In genomic region chr9:107635279-107636028, GRCm38 (mm10) we compare ENCODE assay signal across 7 mouse cellular contexts. TPM values are rescaled to one million over a fixed set of nuclear protein-coding genes. Genes with fewer than 3 reads are reported as not detected.
DNase-seq lines count a peak whose midpoint lies in the region; ATAC-seq lines count a peak whose summit lies in the region.

Gnai2 (minus strand) TSS chr9:107635367.

- peak; percentile 98 for DNase-seq in adrenal gland, postnatal 10 days
- peak; percentile 98 for DNase-seq in embryonic facial prominence, embryonic 11.5 days (ENCODE audit: low spot score)
- DNase-seq in kidney, adult 11 months, result peak; percentile 98
- peak; percentile 92 for DNase-seq in limb, embryonic 10.5 days (ENCODE audit: low spot score)
- peak; percentile 96 to 97 for DNase-seq in spleen, adult 18-20 months

- no peaks in the 10 kb centered on the region for H3K27me3 ChIP-seq in embryonic facial prominence, embryonic 11.5 days (ENCODE audit: control insufficient read depth, insufficient read depth, low read length)
- H3K27me3 ChIP-seq in limb, embryonic 10.5 days (ENCODE audit: low read depth, poor library complexity, severe bottlenecking), result no peaks in the 10 kb centered on the region
- no peaks in the 10 kb centered on the region for H3K27me3 ChIP-seq in midbrain, embryonic 13.5 days

- no peaks in the 10 kb centered on the region for H3K36me3 ChIP-seq in embryonic facial prominence, embryonic 11.5 days (replicated peaks; ENCODE audit: control insufficient read depth, insufficient read depth, low read depth, low read length)
- H3K36me3 ChIP-seq in limb, embryonic 10.5 days, result peaks cover 23% of the 10 kb centered on the region
- H3K36me3 ChIP-seq in midbrain, embryonic 13.5 days, result no peaks in the 10 kb centered on the region

- H3K4me3 ChIP-seq in embryonic facial prominence, embryonic 11.5 days (ENCODE audit: low read depth, low read length), result peak within 1 kb of the TSS; percentile 89
- H3K4me3 ChIP-seq in limb, embryonic 10.5 days, result peak within 1 kb of the TSS; percentile 95
- peak within 1 kb of the TSS; percentile 87 for H3K4me3 ChIP-seq in midbrain, embryonic 13.5 days (replicated peaks)

- WGBS in embryonic facial prominence, embryonic 11.5 days, result 3% methylated on average over 36 of the region's 38 CpGs
- 2% methylated on average over 38 of the region's 38 CpGs for WGBS in limb, embryonic 10.5 days
- 6% methylated on average over 22 of the region's 38 CpGs for WGBS in midbrain, embryonic 13.5 days

- peaks cover 18% of the 10 kb centered on the region for H3K4me1 ChIP-seq in embryonic facial prominence, embryonic 11.5 days (ENCODE audit: control insufficient read depth, insufficient read depth, low read length)
- peaks cover 76% of the 10 kb centered on the region for H3K4me1 ChIP-seq in limb, embryonic 10.5 days
- H3K4me1 ChIP-seq in midbrain, embryonic 13.5 days (replicated peaks), result peaks cover 67% of the 10 kb centered on the region

- ATAC-seq in embryonic facial prominence, embryonic 11.5 days (replicated peaks; ENCODE audit: insufficient number of reproducible peaks, low FRiP score, low TSS enrichment, low read depth), result peak; percentile 94
- peak; percentile 73 for ATAC-seq in granulocyte monocyte progenitor cell, adult 5-6 weeks (replicated peaks; ENCODE audit: poor library complexity, severe bottlenecking)
- ATAC-seq in midbrain, embryonic 13.5 days, result peak; percentile 83

- no peaks in the 10 kb centered on the region for H3K9me3 ChIP-seq in embryonic facial prominence, embryonic 11.5 days (replicated peaks; ENCODE audit: control insufficient read depth, low read length)
- H3K9me3 ChIP-seq in limb, embryonic 10.5 days (replicated peaks), result no peaks in the 10 kb centered on the region
- H3K9me3 ChIP-seq in midbrain, embryonic 13.5 days, result no peaks in the 10 kb centered on the region

- peak within 1 kb of the TSS; percentile 97 for H3K4me2 ChIP-seq in embryonic facial prominence, embryonic 11.5 days (ENCODE audit: low read depth, low read length)
- peak within 1 kb of the TSS; percentile 90 for H3K4me2 ChIP-seq in midbrain, embryonic 13.5 days (replicated peaks)

- peak within 1 kb of the TSS; percentile 90 for H3K9ac ChIP-seq in embryonic facial prominence, embryonic 11.5 days (replicated peaks; ENCODE audit: low read length)
- peak within 1 kb of the TSS; percentile 97 for H3K9ac ChIP-seq in midbrain, embryonic 13.5 days (replicated peaks)

- peak within 1 kb of the TSS; percentile 87 for H3K27ac ChIP-seq in embryonic facial prominence, embryonic 11.5 days (replicated peaks; ENCODE audit: low read depth, low read length)
- H3K27ac ChIP-seq in limb, embryonic 10.5 days, result peak within 1 kb of the TSS; percentile 95
- H3K27ac ChIP-seq in midbrain, embryonic 13.5 days, result peak within 1 kb of the TSS; percentile 98

RNA-seq across cellular contexts. Expression of gene Gnai2, which starts in this region (rescaled TPM):
- total RNA-seq in adrenal gland, postnatal 10 days (2021), result 100 to 1,000 TPM; 292 to 327 TPM
- 369 and 379 TPM in 2 replicates for polyA plus RNA-seq in embryonic facial prominence, embryonic 11.5 days (2014; fragmentation: Nextera tagmentation; extraction: Ambion mirVana)
- total RNA-seq in granulocyte monocyte progenitor cell, adult 5-6 weeks (2014; fragmentation: Nextera tagmentation), result 410 and 448 TPM in 2 replicates
- total RNA-seq in granulocyte monocyte progenitor cell, adult 5-6 weeks (2017), result 395 and 452 TPM in 2 replicates
- 355 and 403 TPM in 2 replicates for polyA plus RNA-seq in limb, embryonic 10.5 days (2016; fragmentation: Nextera tagmentation; extraction: Ambion mirVana)
- polyA plus RNA-seq in midbrain, embryonic 13.5 days (2015; fragmentation: Nextera tagmentation; extraction: Ambion mirVana), result 399 and 416 TPM in 2 replicates

Comparison
In these comparisons a context has a peak if more than half of its experiments do, and no peak if none do; other contexts are left out.
1. Peak in every context shown above with its lines: DNase-seq, ATAC-seq, H3K4me3 ChIP-seq and H3K27ac ChIP-seq.